Mouse (Mus musculus) ovary, postnatal 36 days (tissue): ENCODE results near the gene Ms4a18.

Experiments
- DNase-seq: peaks from one replicate; pipeline ENCODE4 v3.0.0; 2022; ENCODE audit warnings: low spot score, mixed read lengths

Ms4a18 gene

GRCm38 (mm10) chr19:10983146-10983545 is 34.7 kb downstream of the Ms4a18 start:
- peak; percentile 63 for DNase-seq

GRCm38 (mm10) chr19:10980210-10980609 is 37.6 kb downstream of the Ms4a18 start:
- DNase-seq: no peak

- DNase-seq: peak; percentile 73
Observed at GRCm38 (mm10) chr19:10979184-10980168, 38.4 kb downstream of the Ms4a18 start.

GRCm38 (mm10) chr19:10976318-10976717 is 41.5 kb downstream of the Ms4a18 start:
- no peak for DNase-seq

- DNase-seq: no peak
Observed at GRCm38 (mm10) chr19:10975187-10975586, 42.6 kb downstream of the Ms4a18 start.

GRCm38 (mm10) chr19:10974238-10974865 is 43.5 kb downstream of the Ms4a18 start, which contains the start of gene Ms4a10:
Gene Ms4a10, minus strand, starts transcription at chr19:10974670.
- no peak for DNase-seq

GRCm38 (mm10) chr19:10973187-10973586 is 44.6 kb downstream of the Ms4a18 start:
- DNase-seq: no peak

- DNase-seq: no peak
Observed at GRCm38 (mm10) chr19:10972660-10973059, 45.2 kb downstream of the Ms4a18 start.

GRCm38 (mm10) chr19:10970457-10970856 is 47.4 kb downstream of the Ms4a18 start:
- no peak for DNase-seq

GRCm38 (mm10) chr19:10968578-10968977 is 49.3 kb downstream of the Ms4a18 start:
- DNase-seq: peak; percentile 69

- peak; percentile 23 for DNase-seq
Observed at GRCm38 (mm10) chr19:10965721-10966120, 52.1 kb downstream of the Ms4a18 start.

- no peak for DNase-seq
Observed at GRCm38 (mm10) chr19:10959978-10960346, 57.9 kb downstream of the Ms4a18 start.

GRCm38 (mm10) chr19:10959085-10959977 is 58.5 kb downstream of the Ms4a18 start:
- DNase-seq: no peak

- DNase-seq: no peak
Observed at GRCm38 (mm10) chr19:10952021-10952939, 65.6 kb downstream of the Ms4a18 start.

GRCm38 (mm10) chr19:10949558-10949957 is 68.3 kb downstream of the Ms4a18 start:
- DNase-seq: no peak

- DNase-seq: peak; percentile 92
Observed at GRCm38 (mm10) chr19:10949112-10949511, 68.7 kb downstream of the Ms4a18 start, which contains the start of gene Ccdc86. Gene Ccdc86, minus strand, starts transcription at chr19:10949266.

GRCm38 (mm10) chr19:10948416-10948815 is 69.4 kb downstream of the Ms4a18 start:
- DNase-seq: no peak

GRCm38 (mm10) chr19:10947219-10947618 is 70.6 kb downstream of the Ms4a18 start:
- no peak for DNase-seq
